Mouse (Mus musculus): ENCODE measurements around the gene Cfap44.

DNA sequence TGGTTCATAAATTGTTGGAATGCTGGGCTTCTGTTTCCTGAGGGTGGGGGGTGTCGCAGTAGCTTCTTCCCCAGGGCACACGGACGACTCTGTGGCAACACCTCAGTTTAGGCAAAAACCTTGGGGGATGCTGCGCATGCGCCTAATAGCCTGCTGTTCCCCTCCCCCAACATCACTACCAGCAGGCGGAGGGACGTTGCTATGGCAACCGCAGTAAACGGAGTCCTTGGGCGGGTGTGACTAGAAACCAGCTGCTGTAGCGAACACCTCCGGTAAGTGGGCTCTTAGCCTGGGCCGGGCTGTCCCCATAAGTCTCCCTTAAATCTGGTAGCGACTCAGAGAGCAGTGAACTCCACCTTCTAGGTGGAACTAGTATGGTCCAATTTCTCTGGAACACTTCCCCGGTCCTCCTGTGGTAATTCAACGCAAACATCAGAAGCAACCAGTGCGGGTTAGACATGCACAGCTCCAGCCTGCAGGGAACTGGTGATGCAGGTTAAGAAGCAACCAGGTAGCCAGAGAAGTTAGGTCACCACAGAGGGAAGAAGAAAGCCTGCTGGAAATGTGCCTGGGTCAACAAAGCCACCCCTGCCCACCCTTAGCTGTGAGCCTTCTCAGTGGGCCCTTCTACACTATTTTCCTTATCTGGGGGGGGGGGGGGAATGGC lies at the start of gene Cfap44:
- TF ChIP-seq CTCF (conservative IDR thresholded peaks at IDR 0.05; ENCODE audit: low read length) (no peak), POU5F1 (IDR thresholded peaks at IDR 0.05; ENCODE audit: borderline replicate concordance, low read length) (no peak; the same call in 1 of the 2 replicates), NANOG (IDR thresholded peaks at IDR 0.05; ENCODE audit: borderline replicate concordance, low read length) (no peak)
